Mouse (Mus musculus): ENCODE measurements at regions not wholly inside any gene's neighbourhood (a gene's known extent, or its start where the extent isn't known, plus 50 kb on each side); places are given as distances from the start of the nearest gene placed in this dataset.

GRCm38 (mm10) chr13:81852309-81852978 is 69.6 kb downstream of the Cetn3 start:
- peak; percentile 14 for DNase-seq (ENCODE audit: low read depth, low spot score)

- DNase-seq (ENCODE audit: low read depth, low spot score), result no peak
Observed at GRCm38 (mm10) chr13:81856072-81856471, 73.2 kb downstream of the Cetn3 start.

DNA sequence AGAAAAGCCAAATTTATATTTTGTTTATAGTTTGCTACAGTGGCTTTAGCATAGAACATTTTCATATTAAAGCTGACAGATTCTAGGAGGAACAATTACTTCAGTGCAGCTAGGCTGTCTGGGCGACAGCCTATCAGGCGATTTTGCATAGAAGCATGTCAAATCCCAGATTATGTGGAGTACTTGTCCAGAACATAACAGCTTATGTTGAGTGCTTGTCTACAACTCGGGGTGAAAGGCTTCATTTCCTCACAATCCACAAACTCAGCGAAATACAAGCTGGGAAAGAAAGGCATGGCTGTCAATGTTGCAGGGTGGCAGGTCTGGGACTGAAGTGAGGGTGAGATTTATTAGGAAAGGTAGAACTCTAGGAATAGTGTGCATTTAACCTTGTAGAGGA is 77.8 kb downstream of the Cetn3 start:
- DNase-seq (ENCODE audit: low read depth, low spot score), result no peak

DNA sequence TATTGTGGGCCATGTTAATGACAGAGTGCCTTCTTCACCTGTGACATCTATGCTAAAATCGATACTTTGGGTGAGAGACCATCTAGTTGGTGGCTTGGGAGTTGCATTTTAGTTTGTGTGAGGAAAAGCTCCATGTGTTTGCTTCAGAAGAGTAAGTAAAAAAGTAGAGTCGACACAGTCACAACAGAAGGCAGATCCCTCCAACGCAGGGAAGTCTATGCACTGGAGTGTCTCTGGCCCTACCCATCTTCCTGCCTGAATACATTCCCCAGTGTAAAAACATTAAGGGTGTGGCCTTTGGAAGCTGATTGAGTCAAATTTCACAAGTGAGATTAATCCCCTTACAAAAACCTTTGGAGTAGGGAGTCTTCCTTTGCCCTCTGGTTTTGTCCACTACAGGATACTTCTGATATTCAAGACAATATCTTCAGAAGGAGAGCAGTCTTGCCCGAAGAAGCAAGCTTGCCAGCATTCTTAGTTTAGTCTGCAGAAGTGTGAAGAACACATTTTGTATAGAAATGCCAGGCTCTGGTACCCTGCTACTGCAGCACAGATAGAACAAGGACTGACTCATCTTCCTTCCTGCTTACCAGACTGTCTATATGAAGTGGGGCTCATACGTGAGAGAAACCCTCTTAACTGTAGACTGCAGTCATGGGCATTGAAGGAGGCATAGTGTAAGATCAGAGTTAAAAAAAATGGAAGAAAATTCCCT is 79.2 kb downstream of the Cetn3 start:
- no peak for DNase-seq (ENCODE audit: low read depth, low spot score)

DNA sequence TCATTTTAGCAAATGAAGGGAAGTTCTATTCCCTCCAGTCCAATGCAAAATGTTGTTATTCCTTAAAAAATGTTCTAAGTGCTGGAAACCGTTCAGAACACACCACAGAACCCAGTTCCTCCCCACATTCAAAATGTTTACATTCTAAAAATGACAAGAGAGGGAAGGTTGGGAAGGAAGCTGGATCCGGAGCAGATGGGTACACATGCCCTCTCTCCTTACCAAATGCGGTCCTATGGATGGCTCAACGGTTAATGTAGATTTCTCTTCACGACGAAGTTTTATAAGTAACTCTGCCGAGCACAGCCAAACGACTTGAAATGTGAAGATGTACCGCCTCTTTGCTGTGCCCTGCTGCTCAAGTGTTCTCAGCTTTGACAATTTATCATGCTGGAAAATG is 88.3 kb downstream of the Cetn3 start:
- DNase-seq (ENCODE audit: low read depth, low spot score), result no peak

DNA sequence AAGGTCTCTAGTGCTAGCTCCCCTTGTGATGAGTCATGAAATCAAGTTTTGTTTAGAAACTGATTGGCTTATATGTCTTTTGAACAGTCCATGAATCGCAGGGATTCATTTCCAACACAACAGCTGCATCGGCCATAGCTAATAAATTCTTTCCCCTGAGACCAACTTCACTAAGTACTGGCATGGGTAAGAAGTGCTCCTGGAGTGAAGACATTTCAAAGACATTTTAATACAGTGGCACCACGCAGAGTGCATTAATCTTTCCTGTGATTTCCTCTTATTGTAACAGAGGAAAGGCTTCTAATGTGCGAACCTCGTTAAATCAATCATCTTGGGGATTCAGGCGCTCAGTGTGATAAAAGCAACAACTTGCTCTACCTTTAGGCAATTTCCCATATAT is 103.0 kb downstream of the Cetn3 start:
- DNase-seq (ENCODE audit: low read depth, low spot score), result peak; percentile 57

GRCm38 (mm10) chr13:81930266-81930665 is 147.4 kb downstream of the Cetn3 start:
- no peak for DNase-seq (ENCODE audit: low read depth, low spot score)

DNA sequence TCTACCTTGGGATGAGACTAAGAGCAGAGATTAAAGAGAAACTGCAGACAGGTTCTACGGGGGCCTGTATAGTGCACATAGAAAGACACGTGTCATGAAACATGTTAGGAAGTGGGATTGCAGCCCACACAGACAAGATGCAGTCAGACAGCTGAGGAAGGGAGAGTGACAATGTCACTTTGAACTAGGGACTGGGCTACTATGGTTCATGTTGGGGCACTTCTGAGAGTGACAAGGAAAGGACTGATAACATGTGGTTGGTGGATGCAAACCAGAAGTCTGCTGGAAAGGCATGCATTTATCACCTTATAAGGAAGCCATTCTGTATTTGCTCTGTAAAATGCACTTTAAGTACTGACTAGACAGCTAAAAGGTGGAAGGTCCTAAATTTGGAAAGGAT is 148.3 kb downstream of the Cetn3 start:
- DNase-seq (ENCODE audit: low read depth, low spot score), result no peak

DNA sequence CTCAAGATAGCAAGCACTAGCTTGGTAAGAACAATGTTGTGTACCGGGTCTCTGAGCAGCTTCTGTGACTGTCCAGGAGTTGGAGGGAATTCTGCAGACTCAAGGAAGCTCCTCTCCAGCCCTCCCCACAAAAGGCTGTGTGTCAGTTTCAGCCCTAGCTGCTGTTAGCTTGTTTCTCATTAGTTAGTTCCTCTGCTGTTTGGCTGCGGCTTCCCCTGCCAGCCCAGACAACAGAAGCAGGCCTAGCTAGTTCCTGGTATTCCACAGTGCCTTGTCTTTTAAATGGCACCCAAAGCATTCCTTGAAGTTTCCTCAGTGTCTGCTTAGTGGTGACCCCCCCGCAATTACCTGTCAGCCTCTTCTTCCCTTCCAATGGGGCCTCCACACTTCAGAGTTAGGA is 154.2 kb downstream of the Cetn3 start:
- DNase-seq (ENCODE audit: low read depth, low spot score), result no peak

DNA sequence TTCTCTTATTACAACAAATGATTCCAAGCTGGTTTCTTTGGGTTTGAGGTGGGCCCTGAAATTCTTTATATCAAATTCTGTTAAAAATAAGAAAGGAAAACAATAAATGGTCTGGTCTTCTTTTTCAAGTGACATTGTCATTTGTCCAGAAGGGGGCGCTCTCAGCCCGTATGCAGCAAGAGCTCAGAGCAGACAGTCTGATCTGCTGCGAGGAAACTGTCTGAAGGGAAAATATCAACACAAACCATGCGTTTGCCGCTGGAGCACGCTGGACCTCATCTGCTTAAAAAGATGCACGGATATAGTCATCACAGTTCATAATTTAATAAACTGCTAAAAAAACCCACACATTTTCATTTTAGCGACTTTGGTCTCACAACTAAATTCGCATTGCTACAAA is 161.2 kb downstream of the Cetn3 start:
- DNase-seq (ENCODE audit: low read depth, low spot score), result peak; percentile 85

- no peak for DNase-seq (ENCODE audit: low read depth, low spot score)
Observed at GRCm38 (mm10) chr13:81944469-81944868, 161.6 kb downstream of the Cetn3 start.

DNA sequence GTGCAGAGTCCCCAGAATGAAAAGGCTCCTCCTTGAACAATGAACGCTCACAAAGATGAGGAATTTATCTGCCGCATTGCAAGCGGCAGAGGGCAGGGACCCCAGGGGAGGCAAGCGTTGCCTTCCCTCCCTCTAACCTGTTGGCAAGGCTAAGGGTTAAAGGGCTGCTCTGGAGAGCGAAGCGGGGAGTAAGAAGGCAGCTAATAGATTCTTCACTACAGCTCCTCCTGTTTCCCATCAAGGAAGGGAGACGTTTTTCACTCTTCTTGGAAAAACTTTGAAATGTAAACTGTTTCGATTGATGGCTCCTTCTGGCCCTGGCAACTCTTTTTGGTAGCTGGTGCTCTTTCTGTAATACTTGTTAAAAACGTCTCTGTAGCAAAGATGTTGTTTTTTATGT is 162.9 kb downstream of the Cetn3 start:
- no peak for DNase-seq (ENCODE audit: low read depth, low spot score)

- no peak for DNase-seq (ENCODE audit: low read depth, low spot score)
Observed at GRCm38 (mm10) chr13:81965431-81965830, 182.6 kb downstream of the Cetn3 start.

GRCm38 (mm10) chr13:81975878-81976277 is 193.0 kb downstream of the Cetn3 start:
- DNase-seq (ENCODE audit: low read depth, low spot score), result no peak

GRCm38 (mm10) chr13:81978003-81978402 is 195.1 kb downstream of the Cetn3 start:
- no peak for DNase-seq (ENCODE audit: low read depth, low spot score)

GRCm38 (mm10) chr13:81979289-81979688 is 196.4 kb downstream of the Cetn3 start:
- DNase-seq (ENCODE audit: low read depth, low spot score), result no peak

DNA sequence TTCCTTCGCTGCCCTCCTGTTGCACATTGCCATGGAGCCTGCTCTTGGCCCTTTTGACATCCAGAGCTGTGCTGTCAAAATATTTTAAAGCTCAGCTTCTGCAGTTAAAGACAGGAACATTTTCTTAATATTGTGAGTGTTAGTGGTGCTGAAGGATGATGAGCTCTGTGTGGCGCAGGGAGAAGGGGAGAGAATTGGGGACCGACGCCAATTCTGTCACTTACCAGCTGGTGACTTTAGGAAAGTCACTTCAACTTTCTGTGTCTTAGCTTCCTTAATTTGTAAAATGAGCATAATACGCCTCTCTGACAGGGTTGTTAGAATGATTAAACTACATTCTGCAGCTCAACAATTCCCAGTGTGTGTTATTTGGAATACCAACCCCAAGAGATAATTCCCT is 197.2 kb downstream of the Cetn3 start:
- DNase-seq (ENCODE audit: low read depth, low spot score), result no peak

DNA sequence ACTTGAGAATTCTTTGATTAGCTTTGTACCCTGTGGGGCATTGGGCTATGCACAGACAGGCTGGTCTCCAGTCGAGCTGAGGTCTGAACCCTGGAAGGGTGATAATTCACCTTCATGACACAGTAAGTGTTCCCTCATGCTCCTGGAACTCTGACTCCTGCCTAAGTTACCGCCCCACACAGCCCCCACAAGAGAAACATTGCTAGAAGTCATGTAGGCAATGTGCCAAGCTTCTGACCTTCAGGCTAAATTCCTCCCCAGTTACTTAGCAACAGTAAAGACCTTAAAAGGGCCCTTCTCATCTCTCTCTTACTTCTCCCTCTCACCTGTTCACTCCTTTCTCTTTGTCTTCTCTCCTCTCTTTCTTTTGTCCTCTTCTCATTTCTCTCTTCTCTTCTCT is 199.6 kb downstream of the Cetn3 start:
- no peak for DNase-seq (ENCODE audit: low read depth, low spot score)

DNA sequence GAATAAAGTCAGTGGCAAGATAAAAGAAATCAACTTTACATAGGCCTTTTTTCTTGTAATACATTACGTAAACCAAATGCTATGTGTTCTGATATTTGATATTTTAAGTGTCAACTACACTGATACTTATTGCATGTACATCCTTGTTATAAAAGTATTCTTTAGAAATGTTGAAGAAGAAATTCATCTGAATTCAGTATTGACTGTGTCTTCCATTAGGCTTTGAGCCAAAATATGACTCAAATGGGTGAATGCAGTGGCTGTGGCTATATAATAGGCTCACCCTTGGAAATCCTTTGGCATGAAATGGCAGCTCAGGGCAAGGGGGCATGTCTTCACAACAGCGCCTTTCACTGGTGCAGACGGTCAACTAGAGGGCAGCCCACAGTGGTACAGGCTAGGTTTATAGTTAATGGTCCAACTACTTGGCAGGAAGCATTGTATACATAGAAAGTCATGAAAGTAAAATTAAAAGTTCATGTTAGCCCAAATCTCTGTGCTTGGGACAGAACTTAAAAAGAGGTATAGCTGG is 217.9 kb downstream of the Cetn3 start:
- DNase-seq (ENCODE audit: low read depth, low spot score), result no peak

DNA sequence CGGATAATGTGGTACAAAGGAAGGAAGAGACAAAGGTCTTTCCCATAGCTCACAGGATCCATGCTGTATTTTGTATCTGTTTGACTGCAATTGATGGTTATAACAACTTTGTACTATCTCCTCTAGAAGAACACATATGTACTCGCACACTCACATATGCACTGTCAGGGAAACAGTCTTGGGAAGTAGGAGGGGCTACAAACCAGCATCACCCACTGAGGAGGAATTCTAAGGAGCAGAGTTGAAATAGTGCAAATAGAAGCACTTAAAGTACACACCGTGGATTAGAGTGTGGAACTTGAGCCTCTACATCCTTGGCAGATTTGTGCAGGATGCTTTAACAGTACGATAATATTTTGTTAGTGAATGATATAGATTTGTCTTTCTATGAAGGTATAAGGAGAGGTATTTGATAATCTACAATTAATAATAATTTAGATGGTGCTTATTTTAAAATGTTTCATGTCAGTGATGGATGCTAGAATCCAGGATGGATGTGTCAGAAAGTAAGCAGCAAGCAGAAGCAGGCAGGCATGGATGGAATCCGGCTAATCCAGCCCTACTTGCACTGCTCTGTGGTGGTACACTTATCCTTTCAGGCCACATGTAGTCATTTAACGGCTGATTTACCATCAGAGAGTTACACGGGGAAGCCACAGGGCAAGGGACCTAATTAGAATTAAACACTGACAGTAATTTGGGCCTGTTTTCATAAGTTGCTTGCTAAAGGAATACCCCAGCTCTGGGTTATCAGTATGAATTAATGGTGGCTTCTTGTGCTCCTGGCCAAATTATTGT is 223.3 kb downstream of the Cetn3 start:
- no peak for DNase-seq (ENCODE audit: low read depth, low spot score)

GRCm38 (mm10) chr13:82007222-82007621 is 224.3 kb downstream of the Cetn3 start:
- DNase-seq (ENCODE audit: low read depth, low spot score), result no peak

GRCm38 (mm10) chr13:82039623-82040022 is 256.7 kb downstream of the Cetn3 start:
- DNase-seq (ENCODE audit: low read depth, low spot score), result no peak
